Mouse (Mus musculus): ENCODE results near the gene Ndufaf8. TPM values are rescaled to one million over a fixed set of nuclear protein-coding genes. Genes with fewer than 3 reads are reported as not detected.
A peak's percentile ranks its signal among the peaks of the same experiment; 100 is the strongest.

Gene Ndufaf8
- polyA plus RNA-seq, 1 experiment from 2014 or later = 102 TPM

- peak overlapping the region; percentile 95 for H3K4me2 ChIP-seq
- ATAC-seq (replicated peaks; ENCODE audit: low FRiP score) = no peak
- 25% methylated on average over 6 of the region's 6 CpGs for WGBS
- H3K27ac ChIP-seq (ENCODE audit: low read depth, low read length) = peak overlapping the region; percentile 81
- no peak for DNase-seq (ENCODE audit: low spot score)
- H3K4me3 ChIP-seq (ENCODE audit: low read depth, low read length) = peak overlapping the region; percentile 77
- H3K27me3 ChIP-seq (replicated peaks; ENCODE audit: control insufficient read depth, insufficient read depth, low read length) = no peaks in the 10 kb centered on the region
- peaks cover 3% of the 10 kb centered on the region for H3K36me3 ChIP-seq (ENCODE audit: control insufficient read depth, insufficient read depth, low read length)
- H3K4me1 ChIP-seq (replicated peaks; ENCODE audit: control insufficient read depth, insufficient read depth, low read length) = peaks cover 30% of the 10 kb centered on the region
- peak overlapping the region; percentile 84 for H3K9ac ChIP-seq (ENCODE audit: low read depth, low read length)
- H3K9me3 ChIP-seq (ENCODE audit: control insufficient read depth, low read length) = no peaks in the 10 kb centered on the region
Measured at GRCm38 (mm10) chr11:120149510-120150200, 50.9 kb downstream of the Ndufaf8 start.

Small RNA genes lying within 50 kb of the gene (microRNA-seq; reads per million reads assigned to microRNA genes)
- gene Gm25948 (ENCODE audit: borderline number of aligned reads) = not detected

Other genes starting within 250 kb of the Ndufaf8 start
- gene Chmp6, start 185.5 kb upstream of the Ndufaf8 start, polyA plus RNA-seq (2014; fragmentation: Nextera tagmentation; extraction: Ambion mirVana) = 70.1 and 77.2 TPM in 2 replicates
- 9.7 and 10.2 TPM in 2 replicates for gene Baiap2, start 156.2 kb upstream of the Ndufaf8 start, polyA plus RNA-seq (2014; fragmentation: Nextera tagmentation; extraction: Ambion mirVana)
- gene Aatk, start 51.8 kb upstream of the Ndufaf8 start, polyA plus RNA-seq (2014; fragmentation: Nextera tagmentation; extraction: Ambion mirVana) = 0.74 and 0.86 TPM in 2 replicates
- 17.4 and 19.2 TPM in 2 replicates for gene Cep131, start 12.1 kb upstream of the Ndufaf8 start, polyA plus RNA-seq (2014; fragmentation: Nextera tagmentation; extraction: Ambion mirVana)
- 16.4 and 19.5 TPM in 2 replicates for gene Tepsin, start 197 bp upstream of the Ndufaf8 start, polyA plus RNA-seq (2014; fragmentation: Nextera tagmentation; extraction: Ambion mirVana)
- gene Slc38a10, start 52.4 kb downstream of the Ndufaf8 start, polyA plus RNA-seq (2014; fragmentation: Nextera tagmentation; extraction: Ambion mirVana) = 59.4 and 64.5 TPM in 2 replicates
- 6.7 and 8.8 TPM in 2 replicates for gene Bahcc1, start 134.0 kb downstream of the Ndufaf8 start, polyA plus RNA-seq (2014; fragmentation: Nextera tagmentation; extraction: Ambion mirVana)
- gene Actg1, start 249.6 kb downstream of the Ndufaf8 start, polyA plus RNA-seq (2014; fragmentation: Nextera tagmentation; extraction: Ambion mirVana) = 1,592 and 1,704 TPM in 2 replicates